Mouse (Mus musculus): ENCODE data around the gene Shf.

DNA sequence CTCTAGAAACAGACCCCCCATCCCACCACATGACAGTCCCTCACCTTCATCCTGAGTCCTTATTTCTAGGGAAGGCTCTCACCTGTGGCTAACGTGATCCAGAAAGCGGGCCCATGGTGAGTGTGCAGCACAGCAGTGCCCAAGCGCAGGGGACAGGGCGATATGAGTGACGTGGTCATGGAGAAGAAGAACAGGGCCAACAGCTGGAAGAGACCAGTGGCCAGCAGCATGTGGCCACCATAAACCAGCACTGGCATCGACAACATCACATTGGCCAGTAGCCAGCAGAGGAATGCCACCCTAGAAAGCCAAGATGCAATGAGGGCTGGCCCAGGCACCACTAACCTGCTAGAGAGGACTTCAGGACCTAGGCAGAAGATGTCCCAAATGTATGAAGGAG lies 64.4 kb downstream of the Shf start:
- TF ChIP-seq CTCF (IDR thresholded peaks at IDR 0.05; ENCODE audit: borderline replicate concordance, extremely low read depth, insufficient read depth, insufficient read length) (no peak), POLR2A (IDR thresholded peaks at IDR 0.05; ENCODE audit: borderline replicate concordance, extremely low read depth, insufficient read depth, insufficient read length, poor library complexity, severe bottlenecking) (no peak)
